Mouse (Mus musculus) heart, adult 2 months (tissue): ENCODE results near the gene Rtn3.

Experiments used
- CTCF ChIP-seq: fragments of 200-600 bp; IDR thresholded peaks from 2 replicates; pipeline ENCODE4 v1.8.1; 2022; ENCODE audit warnings: antibody characterized with exemption, mild to moderate bottlenecking, moderate library complexity
- EP300 ChIP-seq: fragments of 200-500 bp; IDR thresholded peaks from 2 replicates; pipeline ENCODE4 v1.6.1; 2011; ENCODE audit warnings: low read depth, low read length, control low read depth; ENCODE audit not compliant: insufficient read depth
- POLR2A ChIP-seq: fragments of 200-500 bp; IDR thresholded peaks from 2 replicates; pipeline ENCODE4 v1.6.1; 2011; ENCODE audit warnings: mild to moderate bottlenecking, low read depth, low read length, control low read depth; ENCODE audit not compliant: insufficient read depth

DNA sequence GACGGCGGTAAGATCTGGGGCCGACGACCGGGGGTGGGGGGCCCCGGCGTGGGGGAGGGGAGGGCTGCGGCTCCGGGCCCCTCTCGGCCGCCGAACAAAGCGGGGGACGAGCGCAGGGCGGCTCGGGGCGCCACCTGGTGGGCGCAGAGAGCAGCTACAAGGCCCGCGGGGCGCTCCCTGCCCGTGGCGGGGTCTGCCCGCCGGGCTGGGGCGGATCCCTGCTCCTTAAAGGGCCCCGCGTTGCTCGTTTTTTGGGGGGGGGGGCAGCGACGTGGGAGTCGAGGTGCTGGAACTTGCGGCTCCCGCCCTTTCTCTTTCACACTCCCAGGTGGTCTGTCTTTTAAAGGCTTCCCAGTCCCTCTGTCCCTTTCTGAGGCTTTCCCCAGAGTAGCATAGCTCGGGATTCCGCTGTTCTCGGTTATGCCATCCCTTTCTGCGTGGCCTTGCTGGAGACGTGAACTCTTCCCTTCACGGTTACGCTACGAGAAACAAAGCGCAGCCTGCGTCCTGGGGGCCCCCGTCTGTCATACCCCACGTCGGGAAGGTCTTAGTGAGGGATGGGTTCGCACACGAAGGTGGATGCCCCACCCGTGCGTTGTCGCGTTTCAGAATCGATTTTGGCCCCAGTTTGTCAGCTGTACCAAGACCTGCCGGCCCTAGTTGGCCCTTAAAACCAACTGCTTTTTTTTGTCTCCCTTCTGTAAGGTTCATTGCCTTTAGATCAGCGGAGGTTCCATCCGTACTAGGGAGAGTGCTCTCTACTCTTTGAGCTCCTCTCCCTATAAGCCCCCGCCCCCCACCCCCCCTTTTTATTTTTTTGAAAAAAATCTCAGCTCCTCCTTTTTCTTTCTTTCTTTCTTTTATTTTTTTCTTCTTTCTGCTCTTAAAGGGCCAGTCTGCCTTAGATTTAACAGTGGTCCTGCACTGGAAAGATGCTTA, 64.9 kb downstream of the Rtn3 start:
- TF ChIP-seq CTCF (peak; percentile 95), POLR2A (0 out of 2 replicates have a peak, but pooled peaks have one; percentile 13), EP300 (no peak)
